10 mouse cellular contexts compared by ENCODE assay signal in the genomic region with DNA sequence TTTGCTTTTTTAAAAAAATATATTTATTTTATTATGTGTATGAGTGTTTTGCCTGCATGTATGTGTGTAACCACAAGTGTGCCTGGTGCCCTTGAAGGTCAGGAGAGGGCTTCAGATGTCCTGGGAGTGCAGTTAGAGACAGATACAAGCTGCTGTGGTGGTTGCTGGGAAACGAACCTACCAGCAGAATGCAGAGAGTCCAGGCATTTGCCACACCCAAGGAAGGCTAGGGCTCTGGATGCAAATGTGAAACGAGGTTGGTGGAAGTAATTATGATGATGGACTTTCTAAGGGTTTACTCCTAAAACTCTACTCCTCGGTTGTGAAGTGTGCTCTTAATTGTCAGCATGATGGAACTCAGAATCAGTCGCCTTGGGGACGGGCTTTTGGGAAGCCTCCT. TPM values are rescaled to one million over a fixed set of nuclear protein-coding genes. Genes with fewer than 3 reads are reported as not detected.
A peak's percentile ranks its signal among the peaks of the same experiment; 100 is the strongest.
DNase-seq lines count a peak whose midpoint lies in the region; ATAC-seq and TF ChIP-seq lines count a peak whose summit lies in the region.
"Had no signal": no experiment of that assay in that cellular context is flagged by ENCODE, and none has a peak within 500 bp of the region (broad histone marks: within the 10 kb centered on the region; RNA-seq: fewer than 3 reads in every experiment).

No protein-coding gene starts in this region.

- peaks cover 2 to 20% of the 10 kb centered on the region in 2 experiments; a peak in 2 of 4 replicates for H3K4me1 ChIP-seq in heart, embryonic 14.5 days (ENCODE audit: control insufficient read depth in 2 of 2, insufficient read depth in 2 of 2, low read length in 2 of 2)
- peaks cover 4 to 12% of the 10 kb centered on the region in 2 experiments; a peak in 3 of 4 replicates for H3K4me1 ChIP-seq in MEL (ENCODE audit: control insufficient read depth in 1 of 2, insufficient read depth in 2 of 2, low read length in 2 of 2)
- H3K4me1 ChIP-seq in hindbrain, embryonic 12.5 days, result peaks cover 23% of the 10 kb centered on the region
- H3K4me1 ChIP-seq in liver, embryonic 15.5 days (replicated peaks), result peaks cover 47% of the 10 kb centered on the region

- 72% methylated on average over 5 of the region's 5 CpGs for WGBS in heart, embryonic 14.5 days
- WGBS in hindbrain, embryonic 12.5 days, result 81% methylated on average over 5 of the region's 5 CpGs
- 59% methylated on average over 5 of the region's 5 CpGs for WGBS in liver, embryonic 15.5 days (ENCODE audit: insufficient replicate concordance)

- TF ChIP-seq CTCF in MEL (IDR thresholded peaks at IDR 0.05 in 2 of 3, conservative IDR thresholded peaks at IDR 0.05 in 1 of 3; ENCODE audit: control insufficient read depth in 1 of 3, insufficient read depth in 1 of 3, low read depth in 2 of 3, low read length in 3 of 3, poor library complexity in 1 of 3, severe bottlenecking in 1 of 3), result no peak

- peaks cover 43% of the 10 kb centered on the region for H3K79me2 ChIP-seq in MEL (ENCODE audit: control insufficient read depth, insufficient read depth, low read length, poor library complexity)

- H3K27me3 ChIP-seq in heart, embryonic 14.5 days (ENCODE audit: control insufficient read depth, insufficient read depth, low read length), result no peaks in the 10 kb centered on the region
- no peaks in the 10 kb centered on the region for H3K27me3 ChIP-seq in MEL (ENCODE audit: control insufficient read depth in 1 of 2, insufficient read depth in 2 of 2, low read length in 2 of 2)
- no peaks in the 10 kb centered on the region for H3K27me3 ChIP-seq in hindbrain, embryonic 12.5 days
- H3K27me3 ChIP-seq in liver, embryonic 15.5 days, result no peaks in the 10 kb centered on the region

- intact Hi-C loops in heart, postnatal 14 days (cut with DNase I), result no loop called here

- 0 out of 4 replicates have a peak overlapping the region, but pooled peaks of 1 of the 2 experiments have one; percentile 95 for H3K4me3 ChIP-seq in heart, embryonic 14.5 days (ENCODE audit: control insufficient read depth in 1 of 2, insufficient read depth in 1 of 2, low read depth in 1 of 2, low read length in 2 of 2)
- H3K4me3 ChIP-seq in MEL (ENCODE audit: control insufficient read depth in 1 of 2, insufficient read depth in 1 of 2, low read depth in 2 of 2, low read length in 2 of 2), result peak overlapping the region in 1 of 2 experiments; percentile 92; a peak in 2 of 4 replicates
- H3K4me3 ChIP-seq in hindbrain, embryonic 12.5 days, result no peak overlapping the region
- H3K4me3 ChIP-seq in liver, embryonic 15.5 days (replicated peaks), result peak overlapping the region; percentile 98

- TF ChIP-seq POLR2A in MEL (IDR thresholded peaks at IDR 0.05; ENCODE audit: control insufficient read depth in 1 of 2, insufficient read depth in 1 of 2, low read depth in 1 of 2, low read length in 2 of 2, poor library complexity in 1 of 2), result no peak

- no peak for DNase-seq in heart, postnatal 14 days
- DNase-seq in MEL (ENCODE audit: low read depth, low spot score), result peak; percentile 20
- DNase-seq in layer of hippocampus, adult 18-20 months (ENCODE audit: low spot score in 2 of 2), result no peak
- DNase-seq in thymus, postnatal 36 days, result no peak
- DNase-seq in layer of hippocampus, postnatal 14 days (ENCODE audit: low spot score in 2 of 2), result no peak
- DNase-seq: kidney, postnatal 14 days; left cerebral cortex, postnatal 4 days had no signal

- no peak for TF ChIP-seq RAD21 in MEL (IDR thresholded peaks at IDR 0.05; ENCODE audit: low read depth, low read length)

- no peaks in the 10 kb centered on the region for H3K9me3 ChIP-seq in heart, embryonic 14.5 days (ENCODE audit: control insufficient read depth, low read length)
- no peaks in the 10 kb centered on the region for H3K9me3 ChIP-seq in MEL (replicated peaks; ENCODE audit: insufficient read depth, low read length)
- no peaks in the 10 kb centered on the region for H3K9me3 ChIP-seq in hindbrain, embryonic 12.5 days (replicated peaks)
- no peaks in the 10 kb centered on the region for H3K9me3 ChIP-seq in liver, embryonic 15.5 days (replicated peaks)

- peaks cover 5% of the 10 kb centered on the region for H3K36me3 ChIP-seq in heart, embryonic 14.5 days (ENCODE audit: control insufficient read depth, insufficient read depth, low read length)
- peaks cover 2 to 11% of the 10 kb centered on the region in 2 experiments; a peak in 3 of 4 replicates for H3K36me3 ChIP-seq in MEL (ENCODE audit: control insufficient read depth in 1 of 2, insufficient read depth in 2 of 2, low read length in 2 of 2)
- no peaks in the 10 kb centered on the region for H3K36me3 ChIP-seq in hindbrain, embryonic 12.5 days
- peaks cover 10% of the 10 kb centered on the region; the same call in 1 of the 2 replicates for H3K36me3 ChIP-seq in liver, embryonic 15.5 days (replicated peaks)

- no peak overlapping the region for H3K27ac ChIP-seq in heart, embryonic 14.5 days (replicated peaks in 1 of 2; ENCODE audit: control insufficient read depth in 1 of 2, insufficient read depth in 1 of 2, low read depth in 2 of 2, low read length in 2 of 2)
- no peak overlapping the region for H3K27ac ChIP-seq in MEL (ENCODE audit: control insufficient read depth, low read depth, low read length)
- no peak overlapping the region for H3K27ac ChIP-seq in hindbrain, embryonic 12.5 days
- H3K27ac ChIP-seq in liver, embryonic 15.5 days (replicated peaks), result peak overlapping the region; percentile 90; the same call in 1 of the 2 replicates

- peak overlapping the region; percentile 79; the same call in 1 of the 2 replicates for H3K4me2 ChIP-seq in heart, embryonic 14.5 days (ENCODE audit: low read length)
- peak overlapping the region; percentile 97; the same call in 1 of the 2 replicates for H3K4me2 ChIP-seq in hindbrain, embryonic 12.5 days (replicated peaks)
- peak overlapping the region; percentile 90 for H3K4me2 ChIP-seq in liver, embryonic 15.5 days

- TF ChIP-seq EP300 in MEL (IDR thresholded peaks at IDR 0.05; ENCODE audit: low read depth in 1 of 2, low read length in 2 of 2), result no peak

- no peak overlapping the region for H3K9ac ChIP-seq in heart, embryonic 14.5 days (ENCODE audit: low read length)
- peak overlapping the region; percentile 32; the same call in 1 of the 2 replicates for H3K9ac ChIP-seq in MEL (ENCODE audit: control insufficient read depth, low read depth, low read length, poor library complexity, severe bottlenecking)
- H3K9ac ChIP-seq in hindbrain, embryonic 12.5 days, result 0 out of 2 replicates have a peak overlapping the region, but pooled peaks have one; percentile 18
- no peak overlapping the region for H3K9ac ChIP-seq in liver, embryonic 15.5 days

- no peak for ATAC-seq in heart, embryonic 14.5 days (ENCODE audit: insufficient number of reproducible peaks, insufficient read depth, low FRiP score, low read depth)
- no peak for ATAC-seq in hindbrain, embryonic 12.5 days (ENCODE audit: low FRiP score)
- no peak for ATAC-seq in liver, embryonic 15.5 days (ENCODE audit: insufficient read depth)

TF ChIP-seq in MEL, 35 proteins besides CTCF, POLR2A, EP300 and RAD21:
- TF ChIP-seq BHLHE40 (IDR thresholded peaks at IDR 0.05; ENCODE audit: borderline replicate concordance, low read depth, low read length) (no peak), ETS1 (IDR thresholded peaks at IDR 0.05; ENCODE audit: low read depth, low read length) (no peak), ZC3H11A (IDR thresholded peaks at IDR 0.05; ENCODE audit: low read depth, low read length) (no peak), POLR2AphosphoS2 (IDR thresholded peaks at IDR 0.05; ENCODE audit: low read length) (no peak), MAX (IDR thresholded peaks at IDR 0.05; ENCODE audit: low read length) (no peak), ELF1 (IDR thresholded peaks at IDR 0.05; ENCODE audit: low read depth, low read length) (no peak), POLR2AphosphoS5 (IDR thresholded peaks at IDR 0.05; ENCODE audit: borderline replicate concordance, low read depth, low read length) (no peak), RCOR1 (IDR thresholded peaks at IDR 0.05; ENCODE audit: low read depth, low read length) (no peak), MAZ (IDR thresholded peaks at IDR 0.05; ENCODE audit: low read depth, low read length) (no peak), NELFE (IDR thresholded peaks at IDR 0.05; ENCODE audit: low read depth, low read length) (no peak), SIN3A (IDR thresholded peaks at IDR 0.05; ENCODE audit: low read length) (no peak), ZMIZ1 (IDR thresholded peaks at IDR 0.05; ENCODE audit: low read depth, low read length) (no peak), ZNF384 (IDR thresholded peaks at IDR 0.05; ENCODE audit: low read depth, low read length) (no peak), CHD1 (IDR thresholded peaks at IDR 0.05; ENCODE audit: low read depth, low read length) (no peak)
TF ChIP-seq in MEL: peak in this region for 0.

RNA-seq across cellular contexts. Expression of a gene that starts 1.4 kb away (rescaled TPM):
- 74.4 and 76.4 TPM in 2 replicates for polyA plus RNA-seq in heart, embryonic 14.5 days (2014; fragmentation: Nextera tagmentation; extraction: Ambion mirVana)
- 100 to 1,000 TPM; 150 to 152 TPM for total RNA-seq in heart, postnatal 14 days (2021)
- 97.9 and 99.1 TPM in 2 replicates for total RNA-seq in MEL (2012; rRNA removed)
- polyA plus RNA-seq in MEL (2012; ENCODE audit: insufficient read depth in 1 of 2, insufficient read length in 2 of 2, low read depth in 1 of 2, low replicate concordance in 2 of 2, missing spikeins in 1 of 2), result 100 to 1,000 TPM in 1 of 2 experiments, 10 to 100 TPM in 1; 82.6 to 204 TPM
- polyA plus RNA-seq in hindbrain, embryonic 12.5 days (2016; fragmentation: Nextera tagmentation; extraction: Ambion mirVana), result 52.0 and 52.3 TPM in 2 replicates
- 35.6 and 37.9 TPM in 2 replicates for polyA plus RNA-seq in liver, embryonic 15.5 days (2015; fragmentation: Nextera tagmentation; extraction: Ambion mirVana)
- 10 to 100 TPM; 55.6 to 58.0 TPM for total RNA-seq in layer of hippocampus, adult 18-20 months (2021)
- total RNA-seq in layer of hippocampus, postnatal 14 days (2021), result 10 to 100 TPM; 63.5 to 66.1 TPM

Comparison
In these comparisons a context has a peak if more than half of its experiments do, and no peak if none do; other contexts are left out.
1. H3K9ac ChIP-seq: peak in MEL (single experiment) and hindbrain, embryonic 12.5 days (single experiment); none in heart, embryonic 14.5 days (single experiment) and liver, embryonic 15.5 days (single experiment).
2. Peak in every context shown above with its lines, with median percentiles within 50 percentile points of each other: H3K4me2 ChIP-seq.